Mouse (Mus musculus): Measurements from ENCODE around the gene Stk38.

GRCm38 (mm10) chr17:28979091-28979490 lies 28.7 kb downstream of the Stk38 start:
- TF ChIP-seq MAFK (IDR thresholded peaks at IDR 0.05; ENCODE audit: insufficient read depth, low read depth, low read length): no peak
- TF ChIP-seq CHD2 (IDR thresholded peaks at IDR 0.05; ENCODE audit: low read depth, low read length): no peak
- TF ChIP-seq ZC3H11A (IDR thresholded peaks at IDR 0.05; ENCODE audit: borderline replicate concordance, low read depth, low read length): no peak
- TF ChIP-seq HCFC1 (IDR thresholded peaks at IDR 0.05; ENCODE audit: borderline replicate concordance, insufficient read depth, low read length): no peak
